Mouse (Mus musculus): ENCODE measurements at regions not wholly inside any gene's neighbourhood (a gene's known extent, or its start where the extent isn't known, plus 50 kb on each side); places are given as distances from the start of the nearest gene placed in this dataset.
A peak's percentile ranks its signal among the peaks of the same experiment; 100 is the strongest.

DNA sequence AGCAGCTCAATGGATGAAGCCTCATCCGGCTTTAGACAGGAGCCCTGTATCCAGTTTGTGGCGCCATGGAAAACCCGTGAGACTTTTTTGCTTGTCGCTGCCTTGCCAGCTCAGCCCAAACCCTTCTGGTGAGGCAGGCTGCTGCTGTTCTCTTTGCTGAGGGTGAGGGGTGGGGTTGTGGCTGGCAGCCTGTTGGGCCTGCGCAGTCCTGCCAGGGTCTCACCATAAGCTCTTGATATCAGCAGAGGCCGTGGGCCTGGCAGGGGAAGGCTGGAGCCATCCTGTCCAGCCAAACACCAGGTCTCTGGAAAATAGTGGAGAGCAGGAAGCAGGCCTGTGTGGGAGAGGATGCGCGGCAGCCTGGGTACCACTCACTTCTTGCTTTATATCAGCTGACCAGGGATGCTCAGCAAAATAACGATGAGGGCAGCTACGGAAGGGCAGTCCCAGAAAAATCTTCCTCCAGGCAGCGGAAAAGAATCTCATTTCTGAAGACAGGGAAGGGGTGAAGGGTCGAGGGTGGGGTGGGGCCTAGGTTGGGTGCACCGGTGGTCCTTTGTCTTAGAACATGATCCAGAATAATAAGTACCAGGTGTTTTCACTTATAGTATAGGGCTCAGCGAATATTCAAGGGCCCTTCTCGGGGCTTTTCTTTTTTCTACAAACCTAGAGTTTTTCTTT, 73.4 kb upstream of the Medag start:
- peak; percentile 77 for ATAC-seq (ENCODE audit: insufficient number of reproducible peaks, insufficient read depth, low FRiP score, low read depth)
- Histone ChIP-seq H3K4me2 (ENCODE audit: low read length) (0 out of 2 replicates have a peak overlapping the region, but pooled peaks have one; percentile 19), H3K4me1 (ENCODE audit: control insufficient read depth in 2 of 2, insufficient read depth in 2 of 2, low read length in 2 of 2) (peaks cover 12% of the 10 kb centered on the region in 2 experiments), H3K36me3 (ENCODE audit: control insufficient read depth, insufficient read depth, low read length) (no peaks in the 10 kb centered on the region), H3K9me3 (ENCODE audit: control insufficient read depth, low read length) (no peaks in the 10 kb centered on the region), H3K27me3 (ENCODE audit: control insufficient read depth, insufficient read depth, low read length) (no peaks in the 10 kb centered on the region), H3K4me3 (ENCODE audit: control insufficient read depth in 1 of 2, insufficient read depth in 1 of 2, low read depth in 1 of 2, low read length in 2 of 2) (no peak overlapping the region), H3K27ac (replicated peaks in 1 of 2; ENCODE audit: control insufficient read depth in 1 of 2, insufficient read depth in 1 of 2, low read depth in 2 of 2, low read length in 2 of 2) (peak overlapping the region; percentile 57 to 60), H3K9ac (ENCODE audit: low read length) (peak overlapping the region; percentile 18; the same call in 1 of the 2 replicates)
- 48% methylated on average over 15 of the region's 15 CpGs for WGBS

DNA sequence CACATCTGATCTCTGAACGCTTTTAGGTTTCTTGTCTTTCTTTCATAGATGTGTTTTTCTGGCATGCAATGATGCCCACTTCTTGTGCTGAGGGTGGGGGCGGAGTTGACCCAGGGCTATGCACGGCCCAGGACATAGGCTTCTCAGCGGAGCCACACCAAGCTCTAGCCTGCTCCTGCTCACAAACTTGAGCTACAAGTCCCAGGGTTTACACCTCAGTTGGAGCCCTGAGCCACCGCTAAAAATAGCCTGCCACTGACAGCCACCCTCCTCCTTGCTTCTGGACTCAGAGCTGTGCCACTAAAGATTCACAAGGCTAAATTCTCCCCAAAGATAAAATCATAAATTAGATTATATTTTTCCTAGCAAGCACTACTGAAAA, 72.9 kb upstream of the Medag start:
- Histone ChIP-seq H3K4me1 (ENCODE audit: control insufficient read depth in 2 of 2, insufficient read depth in 2 of 2, low read length in 2 of 2) (peaks cover 12% of the 10 kb centered on the region in 2 experiments), H3K36me3 (ENCODE audit: control insufficient read depth, insufficient read depth, low read length) (no peaks in the 10 kb centered on the region), H3K9me3 (ENCODE audit: control insufficient read depth, low read length) (no peaks in the 10 kb centered on the region), H3K4me2 (ENCODE audit: low read length) (no peak overlapping the region), H3K9ac (ENCODE audit: low read length) (no peak overlapping the region), H3K27ac (replicated peaks in 1 of 2; ENCODE audit: control insufficient read depth in 1 of 2, insufficient read depth in 1 of 2, low read depth in 2 of 2, low read length in 2 of 2) (peak overlapping the region; percentile 57 to 60), H3K27me3 (ENCODE audit: control insufficient read depth, insufficient read depth, low read length) (no peaks in the 10 kb centered on the region), H3K4me3 (ENCODE audit: control insufficient read depth in 1 of 2, insufficient read depth in 1 of 2, low read depth in 1 of 2, low read length in 2 of 2) (no peak overlapping the region)
- WGBS = 45% methylated on average over 5 of the region's 5 CpGs
- no peak for ATAC-seq (ENCODE audit: insufficient number of reproducible peaks, insufficient read depth, low FRiP score, low read depth)

DNA sequence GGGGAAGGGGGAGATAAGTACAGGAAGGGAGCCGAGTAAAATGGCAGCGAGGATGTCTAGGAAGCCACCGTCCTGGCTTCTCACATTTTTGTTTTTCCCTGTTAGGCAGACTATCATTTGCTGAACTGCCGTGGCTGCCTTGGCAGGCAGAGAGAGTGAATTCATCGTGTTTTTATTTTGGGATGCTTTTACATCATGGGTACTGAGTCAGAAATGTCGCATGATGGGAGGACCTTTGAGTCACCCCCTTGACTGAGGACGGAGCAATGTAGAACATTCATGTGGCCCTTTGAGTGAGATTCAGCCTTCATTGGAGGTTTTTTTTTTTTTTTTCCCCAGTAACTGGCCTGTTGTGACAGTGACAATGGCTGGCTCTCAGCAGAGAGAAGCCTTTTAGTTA, 71.2 kb upstream of the Medag start:
- WGBS = 56% methylated on average over 7 of the region's 7 CpGs

DNA sequence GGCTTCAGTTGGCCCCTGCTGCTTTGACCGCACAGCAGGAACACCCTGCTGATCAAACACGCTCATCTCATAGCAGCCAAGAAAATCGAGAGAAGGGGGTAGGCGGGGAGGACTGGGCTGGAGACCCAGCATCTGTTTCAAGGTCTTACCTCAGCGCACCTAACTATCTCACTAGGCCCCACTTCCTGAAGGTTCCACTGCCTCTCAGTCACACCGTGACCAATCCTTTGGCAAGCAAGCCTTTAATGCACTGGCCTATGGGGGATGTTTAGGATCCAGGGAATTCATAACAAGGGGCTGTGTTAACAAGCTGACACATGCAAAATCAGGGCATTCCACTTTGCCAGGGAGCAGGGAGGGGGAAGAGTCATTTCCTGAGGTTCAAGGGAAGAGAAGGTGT, 70.1 kb upstream of the Medag start:
- H3K27me3 ChIP-seq (ENCODE audit: control insufficient read depth, insufficient read depth, low read length) = no peaks in the 10 kb centered on the region
- no peak overlapping the region for H3K4me3 ChIP-seq (ENCODE audit: control insufficient read depth in 1 of 2, insufficient read depth in 1 of 2, low read depth in 1 of 2, low read length in 2 of 2)
- no peaks in the 10 kb centered on the region for H3K9me3 ChIP-seq (ENCODE audit: control insufficient read depth, low read length)
- WGBS = 48% methylated on average over 6 of the region's 6 CpGs
- no peak overlapping the region for H3K4me2 ChIP-seq (ENCODE audit: low read length)
- H3K27ac ChIP-seq (replicated peaks in 1 of 2; ENCODE audit: control insufficient read depth in 1 of 2, insufficient read depth in 1 of 2, low read depth in 2 of 2, low read length in 2 of 2) = no peak overlapping the region
- no peak for ATAC-seq (ENCODE audit: insufficient number of reproducible peaks, insufficient read depth, low FRiP score, low read depth)
- no peak overlapping the region for H3K9ac ChIP-seq (ENCODE audit: low read length)
- peaks cover 12% of the 10 kb centered on the region in 2 experiments for H3K4me1 ChIP-seq (ENCODE audit: control insufficient read depth in 2 of 2, insufficient read depth in 2 of 2, low read length in 2 of 2)
- H3K36me3 ChIP-seq (ENCODE audit: control insufficient read depth, insufficient read depth, low read length) = no peaks in the 10 kb centered on the region

More for the DNA sequence above, 71.2 kb upstream of the Medag start:
- Histone ChIP-seq H3K4me1 (ENCODE audit: control insufficient read depth in 2 of 2, insufficient read depth in 2 of 2, low read length in 2 of 2) (peaks cover 12% of the 10 kb centered on the region in 2 experiments), H3K4me3 (ENCODE audit: control insufficient read depth in 1 of 2, insufficient read depth in 1 of 2, low read depth in 1 of 2, low read length in 2 of 2) (no peak overlapping the region), H3K27ac (replicated peaks in 1 of 2; ENCODE audit: control insufficient read depth in 1 of 2, insufficient read depth in 1 of 2, low read depth in 2 of 2, low read length in 2 of 2) (no peak overlapping the region), H3K27me3 (ENCODE audit: control insufficient read depth, insufficient read depth, low read length) (no peaks in the 10 kb centered on the region), H3K4me2 (ENCODE audit: low read length) (no peak overlapping the region), H3K9me3 (ENCODE audit: control insufficient read depth, low read length) (no peaks in the 10 kb centered on the region), H3K36me3 (ENCODE audit: control insufficient read depth, insufficient read depth, low read length) (no peaks in the 10 kb centered on the region), H3K9ac (ENCODE audit: low read length) (no peak overlapping the region)
- ATAC-seq (ENCODE audit: insufficient number of reproducible peaks, insufficient read depth, low FRiP score, low read depth) = no peak

DNA sequence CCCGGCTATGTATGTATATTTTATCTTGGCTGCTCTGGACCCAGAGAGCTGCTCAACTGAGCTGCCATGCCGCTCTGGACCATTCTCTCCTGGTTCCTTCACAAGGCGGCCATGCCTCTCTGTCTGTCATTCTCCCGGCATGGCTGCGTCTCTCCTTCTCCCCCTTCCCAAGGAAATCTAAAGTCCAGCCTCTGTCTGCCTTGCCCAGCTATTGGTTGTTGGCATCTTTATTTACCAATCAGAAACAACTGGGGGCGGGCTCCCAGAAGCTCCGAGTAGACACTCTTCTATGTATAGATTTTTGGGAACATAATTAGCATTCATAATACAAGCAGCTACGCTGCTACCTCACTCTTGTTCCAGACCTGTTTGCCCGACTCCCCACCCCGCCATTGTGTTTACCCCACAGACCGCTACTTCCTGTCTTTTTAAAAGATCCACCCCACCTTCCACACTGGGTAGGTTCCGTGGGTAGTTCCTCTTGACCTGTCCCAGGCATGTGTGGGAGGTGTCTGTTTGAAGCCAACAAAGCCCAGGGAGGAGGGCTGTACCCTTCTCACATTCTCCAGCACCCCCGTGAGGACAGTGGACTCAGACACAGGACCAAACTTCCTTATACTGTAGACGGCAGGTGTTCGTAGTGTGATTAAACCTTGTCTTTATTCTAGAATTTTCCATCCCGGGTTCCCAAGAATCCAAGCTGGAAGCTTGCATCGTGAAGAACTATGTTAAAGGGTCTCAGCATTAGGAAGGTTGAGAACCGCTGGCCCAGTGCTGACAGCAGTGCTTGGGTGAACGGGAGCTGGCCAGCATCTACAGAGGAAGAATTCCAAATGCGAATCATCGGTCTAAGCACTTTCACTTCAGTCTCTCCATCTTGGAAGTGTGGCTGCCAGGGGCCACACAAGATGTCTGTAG, 67.7 kb upstream of the Medag start:
- H3K4me2 ChIP-seq (ENCODE audit: low read length) = no peak overlapping the region
- ATAC-seq (ENCODE audit: insufficient number of reproducible peaks, insufficient read depth, low FRiP score, low read depth) = no peak
- no peaks in the 10 kb centered on the region for H3K9me3 ChIP-seq (ENCODE audit: control insufficient read depth, low read length)
- 74% methylated on average over 21 of the region's 21 CpGs for WGBS
- no peak overlapping the region for H3K4me3 ChIP-seq (ENCODE audit: control insufficient read depth in 1 of 2, insufficient read depth in 1 of 2, low read depth in 1 of 2, low read length in 2 of 2)
- H3K27ac ChIP-seq (replicated peaks in 1 of 2; ENCODE audit: control insufficient read depth in 1 of 2, insufficient read depth in 1 of 2, low read depth in 2 of 2, low read length in 2 of 2) = no peak overlapping the region
- H3K9ac ChIP-seq (ENCODE audit: low read length) = no peak overlapping the region
- H3K4me1 ChIP-seq (ENCODE audit: control insufficient read depth in 2 of 2, insufficient read depth in 2 of 2, low read length in 2 of 2) = peaks cover 2 to 5% of the 10 kb centered on the region in 2 experiments; a peak in 3 of 4 replicates
- no peaks in the 10 kb centered on the region for H3K27me3 ChIP-seq (ENCODE audit: control insufficient read depth, insufficient read depth, low read length)
- H3K36me3 ChIP-seq (ENCODE audit: control insufficient read depth, insufficient read depth, low read length) = no peaks in the 10 kb centered on the region

DNA sequence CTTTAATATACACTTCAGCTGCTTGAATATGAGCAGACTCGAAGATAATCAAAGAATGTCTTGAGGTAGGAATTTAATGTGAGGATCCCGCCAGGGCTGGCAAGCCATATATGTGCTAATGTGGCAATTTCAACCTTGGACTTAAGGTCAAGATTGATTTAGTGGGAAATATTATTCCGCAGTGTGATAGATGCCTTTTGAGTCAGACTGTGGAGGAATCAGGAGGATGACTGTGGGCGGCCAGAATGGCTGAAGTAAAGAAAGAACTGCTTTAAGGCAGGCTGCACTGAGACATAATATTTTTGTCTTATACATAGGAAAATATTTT, 67.1 kb upstream of the Medag start:
- ATAC-seq (ENCODE audit: insufficient number of reproducible peaks, insufficient read depth, low FRiP score, low read depth) = no peak
- Histone ChIP-seq H3K9ac (ENCODE audit: low read length) (no peak overlapping the region), H3K4me1 (ENCODE audit: control insufficient read depth in 2 of 2, insufficient read depth in 2 of 2, low read length in 2 of 2) (no peaks in the 10 kb centered on the region; a peak in 1 of 4 replicates), H3K27ac (replicated peaks in 1 of 2; ENCODE audit: control insufficient read depth in 1 of 2, insufficient read depth in 1 of 2, low read depth in 2 of 2, low read length in 2 of 2) (no peak overlapping the region), H3K36me3 (ENCODE audit: control insufficient read depth, insufficient read depth, low read length) (no peaks in the 10 kb centered on the region), H3K4me2 (ENCODE audit: low read length) (no peak overlapping the region), H3K27me3 (ENCODE audit: control insufficient read depth, insufficient read depth, low read length) (no peaks in the 10 kb centered on the region), H3K9me3 (ENCODE audit: control insufficient read depth, low read length) (no peaks in the 10 kb centered on the region), H3K4me3 (ENCODE audit: control insufficient read depth in 1 of 2, insufficient read depth in 1 of 2, low read depth in 1 of 2, low read length in 2 of 2) (no peak overlapping the region)
- 84% methylated on average over 4 of the region's 4 CpGs for WGBS

DNA sequence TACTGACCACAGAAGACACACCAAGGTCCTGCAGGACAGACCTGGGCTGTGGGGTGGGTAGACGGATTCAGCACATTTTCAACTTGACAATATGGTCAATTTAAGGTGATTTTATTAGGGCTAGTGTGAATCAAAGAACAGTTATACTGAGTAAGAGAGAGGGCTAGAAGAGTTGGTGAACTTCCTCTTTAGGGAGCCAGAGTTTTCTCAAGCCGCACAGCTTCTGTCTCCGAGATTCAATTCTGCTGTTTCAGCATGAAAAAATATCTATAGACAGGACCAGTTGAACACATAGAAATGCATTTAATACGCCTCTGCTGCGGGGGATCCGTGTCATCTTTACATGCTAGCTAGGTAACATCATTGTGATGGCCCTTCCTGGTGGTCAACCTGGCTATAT, 66.4 kb upstream of the Medag start:
- no peaks in the 10 kb centered on the region for H3K27me3 ChIP-seq (ENCODE audit: control insufficient read depth, insufficient read depth, low read length)
- no peak overlapping the region for H3K27ac ChIP-seq (replicated peaks in 1 of 2; ENCODE audit: control insufficient read depth in 1 of 2, insufficient read depth in 1 of 2, low read depth in 2 of 2, low read length in 2 of 2)
- H3K36me3 ChIP-seq (ENCODE audit: control insufficient read depth, insufficient read depth, low read length) = no peaks in the 10 kb centered on the region
- H3K4me1 ChIP-seq (ENCODE audit: control insufficient read depth in 2 of 2, insufficient read depth in 2 of 2, low read length in 2 of 2) = no peaks in the 10 kb centered on the region; a peak in 1 of 4 replicates
- H3K4me2 ChIP-seq (ENCODE audit: low read length) = no peak overlapping the region
- ATAC-seq (ENCODE audit: insufficient number of reproducible peaks, insufficient read depth, low FRiP score, low read depth) = no peak
- no peak overlapping the region for H3K9ac ChIP-seq (ENCODE audit: low read length)
- WGBS = 87% methylated on average over 6 of the region's 6 CpGs
- no peaks in the 10 kb centered on the region for H3K9me3 ChIP-seq (ENCODE audit: control insufficient read depth, low read length)
- no peak overlapping the region for H3K4me3 ChIP-seq (ENCODE audit: control insufficient read depth in 1 of 2, insufficient read depth in 1 of 2, low read depth in 1 of 2, low read length in 2 of 2)

Data from heart, embryonic 14.5 days (tissue).